Mouse (Mus musculus) forebrain, embryonic 13.5 days (tissue): ENCODE measurements around the gene D430041D05Rik. TPM values are rescaled to one million over a fixed set of nuclear protein-coding genes. Genes with fewer than 3 reads are reported as not detected.
A peak's percentile ranks its signal among the peaks of the same experiment; 100 is the strongest.

ENCODE experiments used
- ATAC-seq: fragments of 200-750 bp; cut with Nextera tagmentation; 2 replicates; pipeline ENCODE4 v1.8.0; 2017
- H3K27ac ChIP-seq: fragments of 300-500 bp; sonication (generic); 2 replicates; pipeline ENCODE4 v1.5.1; 2015; ENCODE audit warnings: inconsistent platforms, mild to moderate bottlenecking, moderate library complexity
- H3K27me3 ChIP-seq: fragments of 300-500 bp; sonication (generic); 2 replicates; pipeline ENCODE4 v1.6.1; 2015; ENCODE audit warnings: mild to moderate bottlenecking, inconsistent platforms
- H3K36me3 ChIP-seq: fragments of 300-500 bp; sonication (generic); 2 replicates; pipeline ENCODE4 v1.6.1; 2015; ENCODE audit warnings: mild to moderate bottlenecking, inconsistent platforms; ENCODE audit not compliant: poor library complexity, severe bottlenecking
- H3K4me1 ChIP-seq: fragments of 300-500 bp; sonication (generic); 2 replicates; pipeline ENCODE4 v1.6.1; 2015; ENCODE audit warnings: inconsistent platforms
- H3K4me2 ChIP-seq: fragments of 300-500 bp; sonication (generic); 2 replicates; pipeline ENCODE4 v1.6.1; 2015; ENCODE audit warnings: inconsistent platforms, mild to moderate bottlenecking, moderate library complexity
- H3K4me3 ChIP-seq: fragments of 300-500 bp; sonication (generic); 2 replicates; pipeline ENCODE4 v1.5.1; 2015; ENCODE audit warnings: mild to moderate bottlenecking, inconsistent platforms
- H3K9ac ChIP-seq: fragments of 300-500 bp; sonication (generic); 2 replicates; pipeline ENCODE4 v1.6.1; 2015; ENCODE audit warnings: mild to moderate bottlenecking, inconsistent platforms
- H3K9me3 ChIP-seq: fragments of 300-500 bp; sonication (generic); replicated peaks from 2 replicates; pipeline ENCODE4 v1.6.1; 2016; ENCODE audit warnings: inconsistent platforms
- WGBS: fragments of 180-500 bp; shearing (Covaris S2); methylation state at CpG from one replicate; pipeline ENCODE4 v1.1.7; 2015; 5-methylcytosine and 5-hydroxymethylcytosine counted together
- polyA plus RNA-seq: library from polyadenylated mRNA; unstranded; fragments of >200 nt; fragmentation: Nextera tagmentation; extraction: Ambion mirVana; gene quantifications from 2 replicates; pipeline ENCODE4 v1.2.1, GENCODE M21; 2015

The D430041D05Rik gene
- polyA plus RNA-seq, 1 experiment from 2014 or later, result 4.6 TPM

DNA sequence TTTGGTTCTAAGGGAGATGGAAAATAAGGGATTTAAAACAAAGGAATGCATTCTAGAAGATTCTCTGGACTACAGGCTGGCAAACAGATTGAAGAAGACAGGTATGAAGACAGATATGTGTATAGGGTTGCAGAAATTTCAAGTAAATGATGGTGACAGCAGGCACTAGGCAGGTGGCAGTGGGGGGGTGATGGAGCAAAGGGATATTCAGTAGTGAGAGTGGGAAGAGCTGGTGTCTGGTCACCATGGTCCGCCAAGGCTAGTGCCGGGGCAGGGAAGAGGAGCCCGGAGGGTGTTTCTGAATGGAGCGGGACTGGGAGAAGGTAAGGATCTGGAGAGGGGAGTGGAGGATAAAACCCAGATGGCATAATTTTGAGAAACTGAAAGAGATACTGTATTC lies 157.5 kb downstream of the D430041D05Rik start:
- H3K27me3 ChIP-seq, result no peaks in the 10 kb centered on the region
- H3K4me2 ChIP-seq, result no peak overlapping the region
- no peaks in the 10 kb centered on the region for H3K9me3 ChIP-seq
- ATAC-seq, result no peak
- no peak overlapping the region for H3K27ac ChIP-seq
- H3K36me3 ChIP-seq, result no peaks in the 10 kb centered on the region
- H3K4me3 ChIP-seq, result no peak overlapping the region
- WGBS, result 96% methylated on average over 4 of the region's 4 CpGs
- H3K9ac ChIP-seq, result no peak overlapping the region
- H3K4me1 ChIP-seq, result peaks cover 19% of the 10 kb centered on the region

GRCm38 (mm10) chr2:104251647-104252046 lies 159.2 kb downstream of the D430041D05Rik start:
- 0 out of 2 replicates have a peak, but pooled peaks have one; percentile 46 for ATAC-seq
- H3K36me3 ChIP-seq, result 0 out of 2 replicates have a peak, but pooled peaks cover 4% of the 10 kb centered on the region
- 38% methylated on average over 4 of the region's 4 CpGs for WGBS
- H3K4me2 ChIP-seq, result no peak overlapping the region
- H3K4me1 ChIP-seq, result peaks cover 19% of the 10 kb centered on the region
- peak overlapping the region; percentile 37; the same call in 1 of the 2 replicates for H3K27ac ChIP-seq
- no peak overlapping the region for H3K9ac ChIP-seq
- H3K4me3 ChIP-seq, result no peak overlapping the region
- no peaks in the 10 kb centered on the region for H3K9me3 ChIP-seq
- no peaks in the 10 kb centered on the region for H3K27me3 ChIP-seq

DNA sequence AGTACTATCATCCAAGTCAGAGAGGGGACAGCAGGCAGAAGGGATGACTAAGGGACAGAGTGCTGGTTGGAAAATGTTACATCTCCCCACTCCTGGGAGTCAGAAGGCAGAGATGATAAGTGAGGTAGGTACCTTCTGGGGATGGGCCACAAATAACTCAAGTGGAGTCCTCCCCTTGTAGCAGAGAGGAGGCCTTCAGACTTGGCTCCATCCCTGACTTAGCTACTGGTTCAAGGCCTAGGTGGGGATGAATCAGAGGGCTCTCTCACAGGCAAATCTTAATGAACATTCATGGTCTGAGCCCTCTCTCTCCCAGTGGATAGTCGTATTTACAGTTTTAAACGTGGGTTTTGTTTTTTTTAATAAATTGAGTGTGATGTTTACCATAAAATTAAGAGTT lies 161.0 kb downstream of the D430041D05Rik start:
- peaks cover 19% of the 10 kb centered on the region for H3K4me1 ChIP-seq
- no peak for ATAC-seq

GRCm38 (mm10) chr2:104246851-104247250 lies 164.0 kb downstream of the D430041D05Rik start:
- Histone ChIP-seq H3K9me3 (no peaks in the 10 kb centered on the region), H3K4me2 (no peak overlapping the region), H3K4me3 (no peak overlapping the region), H3K27ac (no peak overlapping the region), H3K27me3 (no peaks in the 10 kb centered on the region), H3K9ac (no peak overlapping the region), H3K36me3 (0 out of 2 replicates have a peak, but pooled peaks cover 4% of the 10 kb centered on the region), H3K4me1 (peaks cover 9% of the 10 kb centered on the region; the same call in 1 of the 2 replicates)
- ATAC-seq, result no peak
- WGBS, result 61% methylated on average over 4 of the region's 4 CpGs

More for the DNA sequence above, 161.0 kb downstream of the D430041D05Rik start:
- Histone ChIP-seq H3K9ac (no peak overlapping the region), H3K36me3 (0 out of 2 replicates have a peak, but pooled peaks cover 4% of the 10 kb centered on the region), H3K27me3 (no peaks in the 10 kb centered on the region), H3K4me3 (no peak overlapping the region), H3K27ac (no peak overlapping the region), H3K4me2 (no peak overlapping the region), H3K9me3 (no peaks in the 10 kb centered on the region)
- 83% methylated on average over 2 of the region's 2 CpGs for WGBS

DNA sequence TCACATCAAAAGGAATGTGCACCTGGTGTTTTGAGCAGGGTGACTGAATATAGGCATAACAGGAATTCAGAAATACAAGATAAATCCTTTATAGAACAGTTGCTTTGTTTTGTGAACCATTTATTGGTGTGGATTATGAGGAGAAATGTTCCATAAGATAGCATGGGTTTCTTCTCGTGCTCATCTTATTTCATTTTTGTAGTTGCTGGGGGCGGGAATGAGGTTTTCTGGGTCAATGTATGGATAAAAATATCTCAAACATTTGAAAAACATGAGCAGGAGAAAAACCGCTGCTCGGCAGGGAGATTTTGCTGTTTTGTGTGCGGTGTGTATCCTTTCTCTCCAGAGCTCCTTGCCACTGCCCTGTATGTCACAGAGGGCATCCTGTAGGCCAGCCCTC lies 168.8 kb downstream of the D430041D05Rik start:
- no peaks in the 10 kb centered on the region for H3K4me1 ChIP-seq
- no peaks in the 10 kb centered on the region for H3K27me3 ChIP-seq
- H3K9me3 ChIP-seq, result no peaks in the 10 kb centered on the region
- WGBS, result 90% methylated on average over 5 of the region's 5 CpGs
- H3K27ac ChIP-seq, result no peak overlapping the region
- H3K4me2 ChIP-seq, result no peak overlapping the region
- H3K36me3 ChIP-seq, result no peaks in the 10 kb centered on the region
- no peak for ATAC-seq
- no peak overlapping the region for H3K4me3 ChIP-seq
- H3K9ac ChIP-seq, result no peak overlapping the region

- no peak for ATAC-seq
- H3K4me3 ChIP-seq, result no peak overlapping the region
- 73% methylated on average over 4 of the region's 4 CpGs for WGBS
- H3K36me3 ChIP-seq, result no peaks in the 10 kb centered on the region; the same call in 1 of the 2 replicates
- no peak overlapping the region for H3K9ac ChIP-seq
- no peak overlapping the region for H3K4me2 ChIP-seq
- H3K27ac ChIP-seq, result no peak overlapping the region
- no peaks in the 10 kb centered on the region for H3K27me3 ChIP-seq
- no peaks in the 10 kb centered on the region for H3K9me3 ChIP-seq
- H3K4me1 ChIP-seq, result no peaks in the 10 kb centered on the region
Observed at GRCm38 (mm10) chr2:104237141-104237540, 173.7 kb downstream of the D430041D05Rik start.

DNA sequence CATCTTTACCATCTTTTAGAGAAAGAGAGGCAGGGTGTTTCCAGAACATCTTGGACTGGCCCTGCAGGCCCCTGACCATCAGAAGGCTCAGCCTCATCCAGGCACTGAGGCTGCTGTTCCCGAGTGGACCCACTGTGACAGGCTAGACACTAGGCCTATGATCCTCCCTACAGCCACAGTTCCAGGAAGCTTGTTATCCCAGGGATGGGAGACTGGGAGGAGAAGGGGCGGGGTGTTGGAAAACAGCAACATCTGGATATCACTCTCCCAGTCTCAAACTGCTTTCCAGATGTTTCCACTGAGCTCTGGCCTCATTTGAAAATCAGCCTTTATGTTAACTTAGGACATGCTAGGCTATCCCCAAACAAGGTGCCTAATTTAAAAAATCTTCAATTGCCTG lies 180.4 kb downstream of the D430041D05Rik start:
- Histone ChIP-seq H3K36me3 (no peaks in the 10 kb centered on the region; the same call in 1 of the 2 replicates), H3K27me3 (no peaks in the 10 kb centered on the region), H3K4me3 (no peak overlapping the region), H3K27ac (no peak overlapping the region), H3K4me1 (no peaks in the 10 kb centered on the region), H3K9me3 (no peaks in the 10 kb centered on the region), H3K9ac (no peak overlapping the region), H3K4me2 (no peak overlapping the region)
- ATAC-seq, result no peak
- WGBS, result 80% methylated on average over 2 of the region's 2 CpGs

DNA sequence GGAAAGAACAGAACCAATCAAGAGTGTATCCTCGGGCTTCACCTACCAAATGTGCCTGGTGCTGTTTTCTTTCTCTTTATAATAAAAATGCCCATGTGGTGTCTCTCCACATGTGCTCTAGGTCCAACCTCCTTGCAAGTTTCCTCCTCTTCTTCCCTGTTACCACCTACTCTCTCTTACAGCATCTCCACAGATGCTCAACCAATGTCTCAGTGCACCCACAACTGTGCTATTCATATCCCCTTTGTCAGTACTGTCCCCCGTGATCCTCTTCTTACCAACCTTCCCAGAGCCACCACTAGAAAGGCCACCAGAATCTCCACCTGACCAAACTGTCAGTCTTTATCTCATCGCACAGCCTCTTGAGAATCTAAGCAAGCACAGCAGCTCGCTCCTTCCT lies 184.8 kb downstream of the D430041D05Rik start:
- Histone ChIP-seq H3K4me1 (no peaks in the 10 kb centered on the region), H3K9me3 (no peaks in the 10 kb centered on the region), H3K4me2 (no peak overlapping the region), H3K27ac (no peak overlapping the region), H3K36me3 (no peaks in the 10 kb centered on the region), H3K27me3 (no peaks in the 10 kb centered on the region), H3K4me3 (no peak overlapping the region), H3K9ac (no peak overlapping the region)
- no peak for ATAC-seq
- WGBS, result 89% methylated on average over 4 of the region's 4 CpGs

GRCm38 (mm10) chr2:104219733-104220391 lies 191.0 kb downstream of the D430041D05Rik start:
- Histone ChIP-seq H3K9me3 (no peaks in the 10 kb centered on the region), H3K4me1 (peaks cover 20% of the 10 kb centered on the region), H3K4me3 (no peak overlapping the region), H3K27me3 (no peaks in the 10 kb centered on the region), H3K9ac (no peak overlapping the region), H3K4me2 (no peak overlapping the region), H3K27ac (no peak overlapping the region), H3K36me3 (peaks cover 3% of the 10 kb centered on the region; the same call in 1 of the 2 replicates)
- peak; percentile 22; the same call in 1 of the 2 replicates for ATAC-seq
- 55% methylated on average over 14 of the region's 14 CpGs for WGBS

- H3K9me3 ChIP-seq, result no peaks in the 10 kb centered on the region
- H3K9ac ChIP-seq, result peak overlapping the region; percentile 23
- H3K27ac ChIP-seq, result peak overlapping the region; percentile 33; the same call in 1 of the 2 replicates
- H3K4me1 ChIP-seq, result peaks cover 20% of the 10 kb centered on the region
- 65% methylated on average over 9 of the region's 9 CpGs for WGBS
- peaks cover 6% of the 10 kb centered on the region; the same call in 1 of the 2 replicates for H3K36me3 ChIP-seq
- no peak overlapping the region for H3K4me2 ChIP-seq
- no peaks in the 10 kb centered on the region for H3K27me3 ChIP-seq
- ATAC-seq, result peak; percentile 34; the same call in 1 of the 2 replicates
- H3K4me3 ChIP-seq, result no peak overlapping the region
Observed at GRCm38 (mm10) chr2:104218588-104219065, 192.2 kb downstream of the D430041D05Rik start.

DNA sequence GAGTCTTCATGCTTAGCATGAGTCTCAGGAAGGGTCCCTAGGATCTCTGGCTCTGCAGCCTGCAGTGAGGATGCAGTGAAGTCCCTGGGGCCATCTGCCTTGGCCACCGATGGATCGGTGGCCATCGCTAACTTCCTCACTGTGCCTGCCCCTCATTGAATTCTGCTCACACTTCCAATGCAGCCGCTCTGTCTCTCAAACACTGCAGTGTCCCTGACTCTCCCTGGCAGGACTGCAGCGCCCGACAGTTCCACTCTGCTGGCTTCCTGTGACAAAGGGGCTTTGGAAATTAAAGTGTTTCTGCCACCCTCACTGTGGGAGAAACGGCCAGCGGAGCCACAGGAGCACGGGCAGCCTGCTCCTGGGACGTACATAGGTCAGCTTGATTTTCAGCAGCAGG lies 192.7 kb downstream of the D430041D05Rik start:
- Histone ChIP-seq H3K9ac (peak overlapping the region; percentile 23), H3K27me3 (no peaks in the 10 kb centered on the region), H3K4me2 (no peak overlapping the region), H3K4me1 (peaks cover 20% of the 10 kb centered on the region), H3K4me3 (no peak overlapping the region), H3K9me3 (no peaks in the 10 kb centered on the region), H3K27ac (peak overlapping the region; percentile 33; the same call in 1 of the 2 replicates), H3K36me3 (peaks cover 6% of the 10 kb centered on the region; the same call in 1 of the 2 replicates)
- WGBS, result 64% methylated on average over 10 of the region's 10 CpGs
- 0 out of 2 replicates have a peak, but pooled peaks have one; percentile 10 for ATAC-seq

DNA sequence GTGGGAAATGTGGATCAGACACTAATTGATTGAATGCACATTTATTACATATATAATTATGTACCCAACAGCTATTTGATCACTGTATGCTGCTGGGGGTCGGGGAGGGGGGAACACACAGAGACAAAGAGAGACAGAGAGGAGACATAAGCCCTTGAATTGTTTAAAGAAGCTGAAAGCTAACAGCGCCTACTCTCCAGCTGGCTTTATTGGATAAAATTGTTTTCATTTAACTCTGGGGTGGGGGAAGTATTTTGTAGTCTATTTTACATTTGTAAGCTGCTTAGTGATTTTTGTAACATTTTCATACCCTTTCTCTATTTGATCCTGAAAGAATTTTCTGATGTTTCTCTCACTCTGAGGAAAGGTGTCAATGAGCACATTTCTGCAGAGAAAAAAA lies 201.4 kb downstream of the D430041D05Rik start:
- ATAC-seq, result no peak
- Histone ChIP-seq H3K9ac (no peak overlapping the region), H3K4me1 (peaks cover 21% of the 10 kb centered on the region), H3K4me2 (no peak overlapping the region), H3K27ac (no peak overlapping the region; the same call in 1 of the 2 replicates), H3K36me3 (0 out of 2 replicates have a peak, but pooled peaks cover 7% of the 10 kb centered on the region), H3K4me3 (no peak overlapping the region), H3K27me3 (no peaks in the 10 kb centered on the region), H3K9me3 (no peaks in the 10 kb centered on the region)
- 43% methylated on average over 2 of the region's 2 CpGs for WGBS
